Mouse (Mus musculus): ENCODE measurements at regions not wholly inside any gene's neighbourhood (a gene's known extent, or its start where the extent isn't known, plus 50 kb on each side); places are given as distances from the start of the nearest gene placed in this dataset.

DNA sequence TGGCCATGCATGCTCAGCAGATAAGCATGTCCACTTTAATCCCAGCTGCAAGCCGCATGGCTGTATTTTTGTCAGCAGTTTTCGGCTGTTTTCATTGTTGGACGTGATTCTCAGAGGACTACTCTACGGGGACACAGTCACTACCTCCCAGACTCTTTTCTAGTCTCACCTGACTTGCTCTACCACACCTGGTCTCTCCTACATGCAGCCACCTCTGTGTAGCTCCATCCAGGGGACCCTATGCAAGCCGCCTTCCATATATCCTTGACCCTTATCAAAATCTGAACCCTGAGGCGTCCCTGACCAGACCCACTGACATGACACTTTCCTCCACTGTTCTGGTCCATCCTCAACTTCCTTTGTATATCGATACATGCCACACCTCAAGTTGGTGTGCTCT lies 402.2 kb downstream of the Efnb2 start:
- no peak for DNase-seq

GRCm38 (mm10) chr8:8258231-8258638 lies 402.8 kb downstream of the Efnb2 start:
- peak; percentile 75 for DNase-seq

GRCm38 (mm10) chr8:8256327-8256726 lies 404.7 kb downstream of the Efnb2 start:
- no peak for DNase-seq

GRCm38 (mm10) chr8:8254446-8254845 lies 406.6 kb downstream of the Efnb2 start:
- DNase-seq, result no peak

DNA sequence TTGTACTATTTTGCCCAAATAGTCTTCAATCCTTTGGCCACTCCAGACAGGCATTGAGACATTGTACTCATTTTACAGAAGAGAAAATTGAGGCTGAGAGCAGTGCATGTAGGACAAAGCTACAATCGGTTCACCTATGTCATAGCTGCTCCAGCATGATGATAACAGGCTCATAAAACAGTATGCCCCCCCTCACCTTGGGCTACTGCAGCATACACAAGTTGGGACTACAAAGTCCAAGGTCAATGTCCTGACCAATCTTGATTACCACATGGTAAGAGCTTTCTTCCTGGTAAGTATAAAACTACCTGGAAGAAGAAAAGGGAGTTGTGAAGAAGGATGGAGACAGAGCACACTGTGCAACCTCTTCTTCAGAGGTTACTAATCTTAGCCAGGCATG lies 416.4 kb downstream of the Efnb2 start:
- no peak for DNase-seq

DNA sequence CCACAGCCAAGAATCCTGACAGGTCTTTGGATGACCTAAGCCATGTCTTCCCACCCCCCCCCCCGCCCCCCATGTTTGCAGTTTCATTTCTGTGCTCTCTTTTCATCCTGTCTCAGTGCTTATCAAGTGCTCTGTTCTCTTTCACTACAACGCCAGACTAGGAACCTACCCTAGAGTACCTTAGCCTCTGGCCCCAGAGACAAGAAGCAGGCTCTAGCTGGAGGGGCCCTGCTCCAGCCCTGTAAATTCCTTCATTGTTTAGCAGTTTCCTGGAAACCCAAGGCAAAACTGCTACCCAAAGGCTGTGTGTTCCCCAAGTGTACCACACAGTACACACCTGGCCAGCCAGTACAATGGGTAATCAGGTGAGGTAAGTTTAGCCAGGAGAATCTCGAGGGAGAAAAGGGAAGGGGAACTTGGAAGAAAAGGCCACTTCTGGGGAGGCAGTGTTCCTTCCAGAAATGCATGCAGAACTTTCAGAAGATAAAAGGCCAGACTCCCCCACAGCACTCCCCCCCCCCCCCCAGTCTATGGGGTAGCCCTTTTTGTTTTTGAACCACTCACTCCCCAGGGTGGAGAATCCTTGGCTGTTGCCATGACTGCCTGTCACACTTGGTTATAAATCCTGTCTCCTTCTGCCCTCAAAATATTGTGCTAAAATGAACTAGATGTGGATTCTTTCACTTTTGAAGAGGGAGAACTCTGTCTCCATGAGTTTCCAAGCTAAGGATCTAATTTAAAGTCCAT lies 419.1 kb downstream of the Efnb2 start:
- no peak for DNase-seq

- no peak for DNase-seq
Measured at GRCm38 (mm10) chr8:8241051-8241688, 419.9 kb downstream of the Efnb2 start.

DNA sequence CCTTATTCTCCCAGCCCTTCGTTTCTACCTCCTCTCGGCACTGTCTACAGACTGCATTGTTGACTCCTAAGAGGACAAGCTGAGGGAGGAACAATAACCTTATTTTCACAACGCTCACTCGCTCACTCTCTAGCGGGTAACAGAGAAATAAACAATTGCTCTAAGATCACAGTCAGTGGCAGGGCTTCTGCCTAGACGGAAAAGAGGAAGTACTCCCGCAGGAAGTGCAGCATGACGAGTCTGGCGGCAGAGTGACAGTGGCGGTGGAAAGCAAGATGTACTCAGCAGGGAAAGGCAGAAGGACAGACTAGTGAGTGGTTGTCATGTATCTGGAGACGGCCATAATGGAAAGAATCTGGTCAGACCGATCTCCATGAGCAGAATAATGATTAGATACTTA lies 421.6 kb downstream of the Efnb2 start:
- DNase-seq, result no peak

GRCm38 (mm10) chr8:8238051-8238450 lies 423.0 kb downstream of the Efnb2 start:
- no peak for DNase-seq

GRCm38 (mm10) chr8:8233616-8234015 lies 427.4 kb downstream of the Efnb2 start:
- no peak for DNase-seq

DNA sequence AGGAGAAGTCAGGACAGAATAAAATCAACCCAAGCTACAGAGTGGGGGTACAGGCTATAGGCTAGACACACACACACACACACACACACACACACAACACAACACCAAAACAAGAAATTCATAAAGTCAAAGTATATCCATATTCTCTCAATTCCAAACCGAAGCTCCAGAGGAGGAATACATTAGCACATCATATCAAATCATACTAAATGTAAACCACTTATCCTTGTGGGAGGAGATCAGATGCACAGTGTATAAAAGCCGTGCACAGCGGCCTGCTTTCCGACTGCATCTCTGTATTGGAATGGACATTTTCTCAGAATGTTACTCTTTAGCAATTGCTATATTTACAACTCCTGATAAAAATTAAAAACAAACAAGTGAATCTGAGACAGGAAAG lies 427.9 kb downstream of the Efnb2 start:
- no peak for DNase-seq

DNA sequence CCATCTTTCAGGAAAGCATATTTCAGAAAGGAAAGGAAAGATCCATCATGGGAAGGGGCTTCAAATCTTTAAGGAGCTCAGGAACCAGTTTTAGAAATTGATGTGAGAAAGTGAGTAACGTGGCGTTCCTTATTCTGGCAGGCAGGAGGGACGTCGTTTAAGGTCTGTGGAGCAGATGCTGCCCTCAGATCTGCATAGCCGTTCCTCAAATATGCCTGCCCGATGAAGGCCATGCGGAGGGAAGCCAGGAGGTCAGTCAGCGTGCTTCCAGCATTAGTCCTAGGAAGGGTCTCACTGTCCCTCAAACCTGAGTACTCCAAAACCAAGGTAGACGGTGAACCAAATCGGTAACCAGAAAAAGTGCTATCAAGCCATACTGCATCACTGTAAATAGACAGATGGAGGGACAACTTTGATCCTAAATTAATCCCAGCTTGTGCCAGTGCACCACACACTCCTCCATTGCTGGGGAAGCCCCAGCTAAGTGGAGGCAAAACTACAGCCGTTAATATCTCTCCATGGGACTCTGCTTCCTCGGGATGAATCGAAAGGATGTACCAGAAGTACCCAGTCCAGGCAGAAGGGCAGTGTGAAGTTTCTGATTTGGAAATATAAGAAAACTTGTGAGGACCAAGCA lies 428.9 kb downstream of the Efnb2 start:
- no peak for DNase-seq

GRCm38 (mm10) chr8:8231308-8231985 lies 429.6 kb downstream of the Efnb2 start:
- no peak for DNase-seq

DNA sequence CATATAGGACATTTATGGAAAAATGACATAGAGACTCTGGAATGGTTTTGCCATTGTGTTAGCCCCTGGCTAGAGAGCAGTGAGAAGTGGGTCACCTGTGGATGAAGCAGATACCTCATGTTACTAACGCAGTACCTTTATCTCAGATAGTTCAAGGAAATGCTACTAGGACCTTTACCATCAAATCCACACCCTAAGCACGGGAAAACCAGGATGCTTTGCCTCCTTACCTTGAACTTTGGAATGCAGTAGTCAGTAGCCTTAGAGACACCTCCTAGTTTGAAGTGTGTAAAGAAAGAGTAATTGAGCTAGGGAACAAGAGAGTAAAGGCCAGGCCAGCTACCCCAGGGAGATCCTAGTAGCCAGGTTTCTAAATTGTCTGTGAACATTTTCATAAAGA lies 435.0 kb downstream of the Efnb2 start:
- no peak for DNase-seq

DNA sequence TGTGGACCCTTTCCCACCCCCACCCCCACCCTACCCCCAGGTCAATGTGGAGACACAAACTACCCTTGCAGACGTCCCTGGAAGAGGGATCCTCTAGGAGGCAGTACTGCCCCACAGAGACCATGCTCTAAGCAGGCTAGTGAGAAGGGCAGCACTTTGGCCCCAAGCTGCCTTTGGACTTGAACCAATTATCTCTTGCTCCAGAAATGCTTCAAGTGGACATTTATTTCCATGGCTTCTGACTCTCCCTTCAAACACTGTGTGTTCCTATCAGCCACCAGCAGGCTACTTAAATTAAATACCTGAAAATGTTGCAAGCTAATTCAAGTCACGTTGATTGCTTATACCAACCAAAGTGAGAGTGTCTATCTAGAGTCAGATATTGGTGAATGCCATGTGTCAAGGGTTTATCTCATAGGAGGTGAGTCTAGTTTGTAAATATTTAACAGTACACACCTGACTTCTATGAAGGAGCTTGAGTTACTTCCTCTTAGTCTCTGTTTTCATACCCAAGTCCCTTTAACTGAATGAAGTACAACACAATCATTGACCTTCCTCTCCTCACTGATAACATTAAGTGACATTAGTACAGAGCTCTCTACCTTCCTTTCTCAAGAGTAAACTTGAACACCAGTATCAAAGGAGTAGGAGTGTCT lies 435.7 kb downstream of the Efnb2 start:
- DNase-seq, result no peak

- DNase-seq, result no peak
Measured at GRCm38 (mm10) chr8:8220395-8221031, 440.5 kb downstream of the Efnb2 start.

- DNase-seq, result no peak
Measured at GRCm38 (mm10) chr8:8219701-8220394, 441.2 kb downstream of the Efnb2 start.

GRCm38 (mm10) chr8:8193036-8193435 lies 468.0 kb downstream of the Efnb2 start:
- no peak for DNase-seq

GRCm38 (mm10) chr8:8186046-8186445 lies 475.0 kb downstream of the Efnb2 start:
- no peak for DNase-seq

DNA sequence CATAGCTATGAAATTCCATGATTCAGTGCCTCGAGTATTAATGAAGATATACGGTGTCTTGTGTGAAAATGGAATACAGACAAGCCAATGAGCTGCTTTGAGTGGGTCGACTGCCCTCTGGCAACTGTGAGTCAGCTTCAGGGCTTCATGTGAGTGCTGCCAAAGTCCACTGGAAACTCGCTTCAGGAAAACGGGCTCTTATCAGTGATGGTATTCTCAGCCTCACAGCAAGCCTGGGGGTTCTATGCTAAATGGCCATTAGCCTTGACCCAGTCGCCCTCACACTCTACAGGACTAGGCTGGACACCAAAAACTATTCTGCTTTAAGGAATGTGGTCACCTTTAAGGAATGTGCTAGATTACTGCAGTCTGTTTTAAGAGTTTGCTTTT lies 477.8 kb downstream of the Efnb2 start:
- no peak for DNase-seq

DNA sequence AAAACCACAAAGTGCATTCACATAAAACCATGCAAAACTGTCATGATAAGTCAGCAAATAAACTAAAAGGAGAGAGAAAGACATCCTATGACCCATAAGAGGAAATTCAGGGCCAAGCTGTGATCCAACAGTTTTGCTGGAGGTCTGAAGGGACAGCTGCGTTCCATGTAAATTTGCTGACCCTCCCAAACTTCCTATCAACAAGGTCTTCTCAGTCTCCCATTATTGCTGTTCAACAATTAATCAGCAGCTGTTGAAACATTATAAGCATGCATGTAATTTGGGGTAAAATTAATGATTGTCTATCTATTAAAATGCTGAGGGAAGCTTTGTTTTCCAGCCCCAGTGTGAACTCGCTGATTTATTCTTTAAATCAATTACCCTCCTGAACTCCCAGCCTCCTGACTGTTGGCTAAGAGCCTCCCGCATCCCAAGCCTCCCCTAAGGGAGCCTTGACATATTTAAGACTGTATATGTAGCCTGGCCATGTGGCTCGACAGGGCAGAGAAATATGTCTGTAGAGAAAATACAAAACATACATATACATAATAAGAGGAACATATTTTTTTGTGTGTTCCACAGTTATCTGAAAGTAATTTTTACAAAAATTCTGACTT lies 478.3 kb downstream of the Efnb2 start:
- peak; percentile 23 for DNase-seq

DNA sequence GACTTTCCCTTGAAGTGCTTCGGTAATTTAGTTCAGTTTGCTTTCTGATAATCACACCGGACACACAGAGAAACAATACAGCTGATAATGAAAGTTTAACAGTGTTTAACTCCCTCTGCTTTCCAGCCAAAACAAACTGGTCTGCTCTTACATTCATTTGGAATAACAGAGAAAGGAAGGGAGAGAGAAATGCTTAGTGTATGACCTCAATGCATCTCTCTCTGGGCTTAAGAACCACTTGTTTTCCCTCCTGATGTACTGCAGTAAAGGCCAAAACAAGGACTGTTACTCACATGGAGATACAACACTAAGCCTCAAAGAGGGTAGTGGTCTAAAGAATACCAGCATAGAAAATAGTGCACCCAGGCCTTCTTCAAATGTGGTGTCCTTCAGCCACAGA lies 478.9 kb downstream of the Efnb2 start:
- DNase-seq, result no peak
